Mouse (Mus musculus) spleen, adult 12 weeks (tissue): ENCODE data around the gene Sacs.
A peak's percentile ranks its signal among the peaks of the same experiment; 100 is the strongest.
"Not testable (repeated sequence)": the region's sequence is repeated elsewhere in the genome, so short reads cannot be mapped to it uniquely, and the experiment has no call there.

ENCODE experiments used
- DNase-seq: peaks from one replicate; pipeline ENCODE4 v3.0.0; 2022; ENCODE audit warnings: low spot score

Gene Sacs

DNA sequence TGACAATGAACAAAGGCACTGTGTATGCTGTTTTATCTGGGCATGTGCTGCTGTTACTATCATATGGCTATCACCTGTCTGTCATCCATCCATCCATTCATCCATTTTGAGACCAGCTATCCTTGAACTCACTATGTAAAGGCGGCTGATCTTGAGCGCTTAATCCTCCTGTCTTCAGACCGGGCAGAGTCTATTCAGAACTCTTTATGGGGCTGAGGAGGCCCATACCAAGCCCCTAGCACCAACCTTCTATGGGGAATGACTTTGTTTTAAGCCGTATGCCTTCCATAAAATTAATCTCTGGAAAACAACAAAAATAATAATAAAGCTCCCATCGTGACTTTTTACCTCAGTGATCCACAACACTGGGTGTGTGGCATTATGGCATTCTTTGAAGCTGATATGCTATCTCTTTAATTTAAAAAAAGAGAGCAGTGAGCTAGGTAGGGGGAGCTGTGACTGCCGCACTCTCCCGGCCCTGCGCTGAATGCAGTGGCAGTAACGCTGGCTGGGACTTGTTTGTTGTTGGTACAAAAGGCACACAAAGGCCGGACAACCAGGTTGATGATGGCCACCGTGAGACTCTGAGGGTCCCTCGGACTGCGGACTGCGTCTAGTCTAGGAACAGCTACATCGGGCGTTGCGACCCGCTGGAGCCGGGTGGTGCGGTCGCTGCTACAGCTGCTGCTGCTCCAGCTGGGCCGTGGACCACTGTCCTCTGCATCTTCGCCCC is at the start of gene Sacs:
Gene Sacs, plus strand, starts transcription at position 464 of the 733 bp plus-strand sequence.
- no peak for DNase-seq

DNA sequence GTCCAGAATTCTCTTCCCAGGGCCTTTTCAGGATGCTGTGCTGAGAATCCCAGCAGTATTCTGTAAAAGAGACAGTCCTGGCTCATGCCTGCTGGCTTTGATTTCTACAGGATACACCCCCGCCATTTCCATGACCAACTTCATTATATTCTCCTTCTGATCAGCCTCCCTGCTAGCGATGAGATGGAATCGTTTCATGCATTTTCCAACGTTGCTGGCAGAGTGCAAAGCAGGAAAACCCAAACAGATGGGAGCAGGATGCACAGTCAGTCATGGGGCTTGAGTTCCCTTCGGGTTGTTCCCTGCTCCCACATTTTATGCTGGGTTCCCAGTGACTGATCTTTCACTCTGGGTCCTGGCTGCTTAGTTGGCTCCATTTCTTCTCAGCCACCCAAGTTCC is 47.3 kb upstream of the Sacs start:
- DNase-seq: no peak

DNA sequence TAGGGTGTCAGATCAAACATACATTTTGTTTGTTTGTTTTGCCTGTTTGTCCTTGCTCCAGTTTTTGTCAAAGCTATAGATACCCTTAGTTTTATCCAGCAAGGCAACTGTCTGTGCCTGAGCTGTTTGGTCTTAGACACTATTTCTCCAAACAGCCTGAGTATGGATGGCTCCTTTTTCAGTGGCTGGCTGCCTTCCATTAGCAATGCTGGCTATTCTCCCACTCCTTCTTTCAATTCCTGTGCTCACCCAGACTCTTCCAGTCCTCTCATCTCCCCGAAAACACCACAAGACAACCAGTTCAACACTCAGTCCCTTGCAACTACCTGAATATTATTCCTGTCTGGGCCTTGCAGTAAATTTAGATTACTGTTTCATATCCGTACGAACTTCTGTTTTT is 46.2 kb upstream of the Sacs start:
- DNase-seq: no peak

DNA sequence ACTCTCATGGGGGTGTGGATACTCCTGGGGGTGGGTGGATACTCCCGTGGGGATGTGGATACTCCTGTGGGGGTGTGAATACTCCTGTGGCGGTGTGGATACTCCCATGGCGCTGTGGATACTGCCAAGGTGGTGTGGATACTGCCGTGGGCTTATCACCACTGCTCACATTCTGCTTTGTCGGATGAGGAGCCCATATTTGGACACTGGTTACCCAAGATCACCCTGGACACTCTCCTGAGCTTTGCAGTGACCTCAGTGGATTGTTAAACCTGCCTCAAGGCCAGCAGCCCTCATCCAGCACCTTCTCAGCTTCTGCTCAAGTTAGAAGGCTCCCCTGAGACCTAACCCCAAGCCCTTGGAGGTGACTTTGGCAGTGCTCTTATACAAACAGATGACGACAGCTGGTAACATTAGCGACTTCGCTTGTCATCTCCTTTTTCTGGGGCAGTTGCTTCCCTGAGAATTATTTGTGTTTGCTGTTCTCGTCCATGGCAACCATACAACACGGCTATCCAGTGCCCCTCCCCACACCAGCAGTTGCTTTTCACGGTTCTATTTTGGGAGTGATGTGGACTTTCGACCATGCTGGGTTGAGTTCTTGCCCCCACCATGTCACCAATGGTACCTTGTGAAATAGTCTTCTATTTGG is 40.2 kb upstream of the Sacs start:
- no peak for DNase-seq

DNA sequence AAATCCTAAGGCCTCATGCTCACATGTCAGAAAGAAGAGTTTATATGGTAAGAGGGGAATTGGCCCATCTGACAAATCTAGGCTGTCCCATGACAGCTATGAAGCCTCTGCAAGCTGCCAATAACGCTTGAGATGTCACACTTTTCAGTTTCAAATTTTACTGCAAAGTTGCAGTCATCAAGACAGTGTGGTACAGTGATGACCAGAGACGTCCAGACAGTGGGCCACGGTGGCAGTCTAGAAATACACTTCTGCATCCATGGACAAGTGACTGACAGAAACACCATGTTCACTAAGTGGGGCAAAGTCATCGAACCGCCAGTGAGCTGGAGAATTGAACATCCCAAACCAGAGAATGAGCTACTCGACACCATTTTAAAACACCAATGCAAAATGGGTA is 37.5 kb upstream of the Sacs start:
- DNase-seq: no peak

DNA sequence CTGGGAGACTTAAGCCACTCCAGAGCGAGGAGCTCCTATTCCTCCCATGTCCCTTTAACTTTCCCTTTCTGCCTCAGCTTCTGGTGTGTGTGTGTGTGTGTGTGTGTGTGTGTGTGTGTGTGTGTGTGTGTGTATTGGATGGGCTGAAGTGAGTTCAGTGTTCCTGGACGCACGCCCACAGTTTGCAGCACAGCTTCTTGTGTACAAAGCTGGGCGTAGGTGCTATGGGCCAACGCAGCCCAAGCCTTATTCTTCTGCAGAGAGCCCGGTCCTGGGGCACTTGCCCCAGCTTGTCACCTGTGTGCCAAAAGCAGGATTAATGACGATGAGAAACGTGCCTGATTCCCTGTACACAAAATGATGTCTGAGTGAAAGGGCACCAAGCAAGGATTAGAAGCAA is 31.9 kb upstream of the Sacs start:
- no peak for DNase-seq

DNA sequence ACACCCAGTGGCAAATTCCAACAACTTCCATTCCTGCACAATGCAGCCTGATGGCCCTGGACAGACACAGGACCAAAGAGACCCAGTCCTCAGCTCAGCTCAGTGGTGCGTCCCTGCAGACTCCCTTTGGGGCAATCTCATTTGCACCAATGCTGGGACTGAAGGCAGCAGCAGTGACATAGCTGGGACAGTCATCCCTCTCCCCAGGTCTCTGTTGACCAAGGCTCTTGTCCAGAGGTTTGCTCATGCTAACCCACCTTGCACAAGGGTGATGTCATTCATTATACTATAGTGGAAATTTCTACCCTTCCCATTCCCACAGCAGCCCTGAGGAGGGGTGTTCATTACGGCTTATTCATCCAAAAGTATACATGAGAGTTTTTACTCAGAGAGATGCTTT is 29.6 kb upstream of the Sacs start:
- no peak for DNase-seq

DNA sequence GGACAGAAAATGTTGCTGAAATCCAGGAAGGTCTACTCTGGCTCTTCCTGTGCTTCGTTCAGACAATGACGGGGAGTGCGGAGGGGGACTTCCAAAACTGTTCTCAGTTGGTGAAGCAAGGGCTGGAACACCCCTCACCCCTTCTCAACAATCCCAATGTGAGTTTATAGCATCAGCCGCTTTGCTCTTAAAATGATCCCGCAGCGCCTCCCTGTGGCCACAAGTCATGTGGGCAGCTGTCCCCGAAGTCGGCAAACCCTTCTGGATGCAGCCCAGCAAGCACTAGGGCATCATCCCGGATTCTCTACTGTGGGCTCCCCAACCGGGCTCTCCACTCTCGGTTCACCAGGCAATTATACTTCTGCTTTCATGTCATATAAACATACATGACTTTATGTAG is 25.9 kb upstream of the Sacs start:
- DNase-seq: peak; percentile 12

DNA sequence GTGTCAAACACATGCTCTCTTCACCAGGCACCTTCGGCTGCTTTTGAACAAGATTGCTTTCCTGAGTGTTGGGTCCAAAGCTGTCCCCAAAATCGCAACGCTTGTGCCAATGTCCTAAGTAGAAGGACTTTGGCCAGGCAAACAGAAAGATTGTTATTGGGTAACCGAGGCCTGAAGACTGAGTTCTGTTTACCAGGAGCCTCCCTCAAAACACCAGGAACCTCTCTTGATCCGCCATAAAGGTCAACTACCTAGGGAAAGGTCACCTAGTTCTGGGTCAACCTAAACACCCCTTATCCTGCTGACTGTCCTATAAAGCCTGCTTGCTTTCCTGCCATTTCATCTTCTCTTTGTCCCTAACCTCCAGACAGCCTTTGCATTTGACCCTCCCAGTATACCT is 13.5 kb upstream of the Sacs start:
- no peak for DNase-seq

DNA sequence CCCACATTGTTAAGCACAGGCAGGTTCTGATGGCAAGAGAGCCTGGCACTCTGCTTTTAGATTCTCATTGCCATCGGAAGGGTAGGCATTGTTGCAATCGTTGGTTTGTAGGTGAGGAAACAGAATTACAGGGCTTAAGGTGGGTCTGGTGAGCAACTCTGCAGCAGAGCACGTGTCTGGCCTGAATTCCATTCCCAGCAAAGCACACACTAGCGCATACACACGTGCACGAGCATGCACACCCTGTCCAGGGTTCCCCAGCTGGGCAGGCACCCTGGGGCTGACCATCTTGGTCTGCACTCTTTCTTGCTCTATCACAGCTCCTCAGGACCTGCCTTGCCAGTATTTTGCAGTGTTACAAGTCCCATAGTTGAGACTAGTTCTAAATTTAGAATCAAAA is 13.1 kb upstream of the Sacs start:
- DNase-seq: no peak

DNA sequence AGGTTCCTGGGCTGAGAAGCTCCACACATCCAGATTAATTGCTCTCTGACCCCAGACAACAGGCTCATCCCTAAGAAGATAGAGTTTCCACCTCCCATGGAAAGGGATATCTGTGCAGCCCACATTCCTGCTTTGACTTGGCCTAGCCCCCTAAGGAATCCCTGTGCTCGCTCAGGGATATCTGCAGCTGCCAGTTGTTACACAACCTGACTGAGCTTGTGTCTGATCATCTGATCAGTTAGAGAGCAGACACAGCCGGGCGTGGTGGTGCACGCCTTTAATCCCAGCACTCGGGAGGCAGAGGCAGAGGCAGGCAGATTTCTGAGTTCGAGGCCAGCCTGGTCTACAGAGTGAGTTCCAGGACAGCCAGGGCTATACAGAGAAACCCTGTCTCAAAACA is 10.9 kb upstream of the Sacs start:
- not testable (repeated sequence) for DNase-seq

DNA sequence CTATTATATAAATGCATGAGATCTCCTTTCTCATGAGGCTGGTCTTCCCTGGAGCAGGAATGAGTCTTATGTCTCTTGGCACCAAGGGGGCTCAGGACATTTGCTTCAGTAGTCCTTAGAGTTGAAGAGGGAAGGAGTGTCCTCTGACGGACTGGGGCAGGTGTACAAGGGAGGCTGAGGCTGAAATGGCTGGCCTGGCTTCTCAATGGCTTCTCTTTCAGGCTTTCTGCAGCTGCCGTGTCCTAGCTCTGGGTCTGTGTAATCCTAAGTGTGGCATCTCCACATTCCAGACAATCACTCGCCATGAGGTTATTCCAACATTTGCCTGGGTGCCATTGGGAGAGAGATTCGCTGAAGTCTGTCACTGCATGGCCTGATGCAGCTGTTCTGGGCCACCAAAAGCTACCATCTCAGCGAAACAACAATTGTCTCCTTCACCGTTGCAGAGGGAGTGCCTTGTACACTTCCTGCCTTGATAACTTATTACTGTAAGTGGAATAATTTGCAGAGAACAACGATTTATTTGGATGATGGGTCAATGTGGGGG is 9.2 kb upstream of the Sacs start:
- no peak for DNase-seq

DNA sequence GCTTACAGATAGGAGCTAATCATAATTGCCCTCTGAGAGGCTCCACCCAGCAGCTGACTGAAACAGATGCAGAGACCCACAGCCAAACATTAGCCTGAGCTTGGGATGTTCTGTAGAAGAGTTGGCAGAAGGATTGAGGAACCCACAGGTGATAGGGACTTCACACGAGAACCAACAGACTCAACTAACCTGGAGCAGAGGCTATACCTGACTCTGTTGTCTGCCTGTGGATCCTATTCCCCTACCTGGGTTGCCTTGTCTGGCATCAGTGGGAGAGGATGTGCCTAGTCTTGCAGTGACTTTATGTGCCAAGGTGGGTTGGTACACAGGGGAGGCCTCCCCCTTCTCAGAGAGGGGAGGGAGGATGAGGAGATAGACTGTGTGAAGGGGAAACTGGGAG is 5.7 kb upstream of the Sacs start:
- no peak for DNase-seq

DNA sequence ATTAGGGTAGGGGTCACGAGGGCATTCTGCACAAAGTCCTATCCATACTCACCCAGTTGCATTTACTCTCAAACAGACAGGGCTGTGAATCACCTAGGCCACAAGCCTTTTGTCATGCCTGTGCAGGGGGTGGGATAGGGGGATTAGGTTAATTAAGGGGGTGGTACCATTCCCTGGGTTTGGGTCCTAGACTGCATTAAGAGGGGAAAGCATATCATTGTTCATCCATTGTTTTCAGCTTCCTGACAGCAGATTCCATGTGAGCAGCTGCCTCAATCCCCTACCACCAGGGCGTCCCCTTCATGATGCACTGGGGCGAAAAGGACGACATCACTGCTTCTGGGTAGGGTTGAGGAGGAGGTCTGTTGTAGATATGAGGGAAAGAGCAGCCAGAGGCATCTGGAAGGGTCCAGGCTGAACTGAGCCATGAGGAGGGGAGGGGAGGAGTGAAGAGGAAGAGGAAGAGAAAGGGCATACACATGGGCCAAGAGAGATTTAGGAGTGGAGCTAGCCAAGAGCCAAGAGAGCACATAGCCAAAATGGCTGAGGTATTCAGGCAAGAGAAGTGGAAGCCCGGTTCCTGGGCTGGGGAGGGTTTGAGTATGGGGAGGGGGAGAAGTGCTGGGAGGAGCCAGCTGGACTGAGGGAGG is 3.8 kb upstream of the Sacs start:
- DNase-seq: no peak

DNA sequence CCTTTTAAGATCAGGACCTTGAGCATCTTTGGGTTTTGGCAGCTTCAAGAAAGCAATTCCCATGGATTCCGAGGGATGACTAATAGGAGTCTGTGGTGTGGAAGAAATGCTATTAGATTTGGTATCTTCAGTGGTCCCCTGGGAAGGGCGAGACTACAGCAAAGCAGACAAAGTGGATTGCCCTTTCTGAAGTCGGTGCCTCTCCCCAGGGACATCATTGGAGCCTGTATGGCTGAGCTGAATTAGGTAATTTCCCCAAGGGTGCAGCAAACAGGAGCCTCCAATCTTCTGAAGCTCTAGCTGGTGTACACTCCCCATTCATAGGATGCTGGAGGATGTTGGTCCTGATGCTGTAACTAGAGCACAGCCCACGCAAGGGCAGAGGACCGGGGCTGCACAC is 847 bp upstream of the Sacs start:
- DNase-seq: no peak

DNA sequence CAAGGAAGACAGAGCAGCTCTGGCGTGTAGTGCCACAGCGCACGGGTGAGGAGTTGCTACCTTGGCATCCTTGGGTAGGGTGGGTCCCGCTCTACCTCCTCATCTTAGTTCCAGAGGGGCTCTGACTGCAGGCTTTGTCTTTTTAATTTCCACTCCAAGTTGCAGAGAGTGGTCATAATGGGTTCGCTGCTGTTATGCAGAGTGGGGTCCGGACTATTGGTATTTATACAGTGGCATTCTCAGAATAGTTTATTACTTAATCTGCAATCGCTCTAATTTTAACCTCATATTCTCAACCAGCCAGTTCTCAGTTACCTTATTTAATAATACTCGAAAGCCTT is 440 bp downstream of the Sacs start:
- DNase-seq: no peak

DNA sequence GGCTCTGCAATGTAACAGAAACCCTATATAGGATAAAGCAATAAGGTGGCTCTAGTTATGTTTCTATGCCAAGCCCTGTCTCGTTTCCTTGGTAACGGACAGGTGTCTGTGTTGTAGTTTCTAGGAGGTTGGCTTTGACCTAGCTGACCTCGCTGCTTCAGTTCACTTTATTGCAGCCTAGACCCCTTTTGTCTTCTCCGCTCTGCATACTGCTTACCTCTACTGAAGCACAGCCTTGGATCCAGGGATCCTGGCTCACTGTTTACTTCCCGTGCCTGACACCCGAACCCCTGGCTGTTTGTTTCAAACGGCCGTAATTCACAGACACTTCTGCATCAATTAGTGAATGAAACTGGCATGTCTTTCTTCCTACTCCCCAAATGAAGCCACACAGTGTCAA is 5.1 kb downstream of the Sacs start:
- no peak for DNase-seq

DNA sequence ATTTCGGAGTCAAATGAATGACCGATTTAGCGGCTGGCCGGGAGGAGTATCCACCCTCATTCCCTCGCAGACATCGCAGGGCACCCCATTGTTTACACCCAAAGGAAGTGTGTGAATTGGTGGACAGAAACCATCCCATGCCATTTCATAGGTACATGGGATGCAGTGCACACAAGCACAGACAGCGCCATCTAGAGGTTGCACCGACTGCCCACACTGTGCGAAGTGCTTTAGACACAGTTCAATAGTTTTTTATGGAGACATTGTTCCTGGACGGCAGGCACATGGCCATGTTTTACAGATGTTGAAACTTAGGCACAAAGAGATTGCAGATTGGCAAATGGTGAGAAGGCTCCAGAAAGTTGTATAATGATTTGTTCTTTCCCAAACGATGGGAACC is 5.6 kb downstream of the Sacs start:
- no peak for DNase-seq

DNA sequence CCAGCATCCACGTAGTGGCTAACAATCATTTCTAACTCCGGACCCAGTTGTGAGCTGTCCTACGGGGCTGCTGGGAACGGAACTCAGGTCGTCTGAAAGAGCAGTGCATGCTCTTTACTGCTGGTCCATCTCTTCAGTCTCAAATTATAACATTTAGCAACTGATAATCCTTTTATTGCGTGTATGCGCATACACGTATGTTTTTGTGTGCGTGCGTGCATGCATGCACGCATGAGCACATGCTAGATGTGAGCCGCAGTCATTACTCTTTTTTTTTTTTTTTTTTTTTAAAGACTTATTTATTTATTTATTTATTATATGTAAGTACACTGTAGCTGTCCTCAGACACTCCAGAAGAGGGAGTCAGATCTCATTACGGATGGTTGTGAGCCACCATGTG is 12.2 kb downstream of the Sacs start:
- not testable (repeated sequence) for DNase-seq

DNA sequence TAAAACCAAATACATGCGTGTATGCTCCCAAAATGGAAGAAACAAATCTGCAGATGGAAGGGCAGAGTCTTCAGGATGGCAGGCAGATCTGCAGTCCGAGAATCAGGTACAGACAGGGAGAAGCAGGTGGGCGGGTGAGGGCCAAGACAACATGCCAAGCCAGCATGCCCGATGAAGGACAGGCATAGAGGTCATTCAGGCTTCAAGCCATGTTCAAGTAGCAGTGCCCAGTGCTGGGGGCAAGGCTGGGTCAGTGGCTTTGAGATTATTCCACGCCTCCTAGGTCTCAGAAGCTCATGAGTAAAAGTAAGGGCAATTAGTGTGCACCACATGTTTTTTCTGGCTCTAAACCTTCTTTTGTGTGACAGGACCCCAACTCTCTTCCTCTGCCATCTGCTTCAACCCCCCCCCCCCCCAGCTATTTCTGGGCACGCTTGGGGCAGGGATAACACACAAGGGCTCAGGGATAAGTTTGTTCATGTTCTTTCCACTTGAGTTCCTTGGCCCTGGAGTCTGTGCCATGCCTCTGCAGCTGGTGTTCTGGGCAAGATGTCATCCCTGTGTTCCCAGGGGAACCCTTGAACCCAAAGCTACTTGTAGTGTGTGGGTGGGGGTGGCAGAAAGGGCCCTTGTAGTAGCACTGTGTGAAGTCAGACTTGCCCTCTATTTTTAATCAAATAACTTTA is 16.8 kb downstream of the Sacs start:
- no peak for DNase-seq

DNA sequence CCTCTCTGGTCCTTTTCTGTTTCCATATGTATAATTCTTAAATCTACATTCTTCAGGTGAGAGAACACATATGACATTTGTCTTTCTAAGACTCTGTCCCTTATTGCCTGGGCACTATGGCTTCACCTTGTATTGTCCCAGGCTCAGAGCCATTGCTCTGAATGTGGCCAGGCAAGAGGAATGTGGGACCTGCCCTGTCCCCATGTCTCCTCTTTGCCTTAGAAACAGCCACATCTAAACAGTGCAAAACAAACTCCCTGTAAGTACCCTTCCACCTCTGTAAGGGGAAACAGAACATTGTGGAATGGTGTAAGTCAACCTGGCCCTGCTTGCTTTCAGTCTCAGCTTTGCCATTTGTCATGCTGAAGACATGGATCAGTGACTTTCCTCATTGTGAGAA is 17.4 kb downstream of the Sacs start:
- DNase-seq: no peak

DNA sequence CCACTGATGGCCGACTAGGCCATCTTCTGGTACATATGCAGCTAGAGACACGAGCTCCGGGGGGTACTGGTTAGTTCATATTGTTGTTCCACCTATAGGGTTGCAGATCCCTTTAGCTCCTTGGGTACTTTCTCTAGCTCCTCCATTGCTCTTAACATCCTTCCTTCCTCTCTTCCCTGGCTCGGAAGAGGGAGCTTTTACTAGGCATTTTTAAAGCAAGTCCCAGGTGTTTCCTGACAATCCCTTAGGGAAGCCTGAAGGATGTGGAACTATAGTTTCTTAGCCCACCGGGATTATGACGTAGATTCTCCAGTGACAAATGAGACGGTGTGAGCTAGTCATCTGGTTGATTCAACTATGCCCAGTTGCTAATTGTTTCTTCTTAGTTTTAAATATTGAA is 19.2 kb downstream of the Sacs start:
- DNase-seq: not testable (repeated sequence)

DNA sequence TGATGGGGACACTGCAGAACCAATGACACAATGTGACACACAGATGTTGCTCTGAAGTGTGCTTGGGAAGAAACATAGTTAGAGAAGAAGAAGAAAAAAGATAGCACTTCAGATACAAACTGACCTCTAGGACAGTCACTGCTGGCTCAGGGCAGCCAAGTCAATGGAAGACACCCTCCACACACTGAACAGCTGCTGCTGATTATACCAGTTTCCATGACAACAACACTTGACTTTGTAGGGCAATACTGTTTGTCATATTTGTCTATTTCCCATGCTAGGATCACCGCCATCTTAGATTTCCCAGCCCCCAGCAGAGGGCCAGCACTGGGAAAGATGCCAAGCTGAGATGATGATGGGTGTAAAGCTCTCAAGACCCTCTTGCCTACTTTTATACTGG is 22.7 kb downstream of the Sacs start:
- DNase-seq: no peak
